Mouse (Mus musculus): Measurements from ENCODE around the gene Ankrd66. TPM values are rescaled to one million over a fixed set of nuclear protein-coding genes. Genes with fewer than 3 reads are reported as not detected.

The Ankrd66 gene
- not detected for total RNA-seq (2021)
- long read RNA-seq, experiment 1, result 0 reads
- long read RNA-seq, experiment 2, result 0 reads

- no peak for DNase-seq (ENCODE audit: low spot score in 2 of 2)
Observed at GRCm38 (mm10) chr17:43543539-43543938, at the start of gene Ankrd66. Gene Ankrd66, minus strand, starts transcription at chr17:43543639.

- no peak for DNase-seq (ENCODE audit: low spot score in 2 of 2)
Observed at GRCm38 (mm10) chr17:43592296-43593291, 49.2 kb upstream of the Ankrd66 start.

- DNase-seq (ENCODE audit: low spot score in 2 of 2), result no peak
Observed at GRCm38 (mm10) chr17:43590531-43590930, 47.1 kb upstream of the Ankrd66 start.

GRCm38 (mm10) chr17:43589750-43590149 lies 46.3 kb upstream of the Ankrd66 start:
- no peak for DNase-seq (ENCODE audit: low spot score in 2 of 2)

GRCm38 (mm10) chr17:43587278-43587677 lies 43.8 kb upstream of the Ankrd66 start:
- DNase-seq (ENCODE audit: low spot score in 2 of 2), result no peak

- DNase-seq (ENCODE audit: low spot score in 2 of 2), result no peak
Observed at GRCm38 (mm10) chr17:43584771-43585170, 41.3 kb upstream of the Ankrd66 start.

GRCm38 (mm10) chr17:43581012-43581467 lies 37.6 kb upstream of the Ankrd66 start:
- peak in 1 of 2 experiments; percentile 20 for DNase-seq (ENCODE audit: low spot score in 2 of 2)

GRCm38 (mm10) chr17:43580456-43580855 lies 37.0 kb upstream of the Ankrd66 start:
- no peak for DNase-seq (ENCODE audit: low spot score in 2 of 2)

- DNase-seq (ENCODE audit: low spot score in 2 of 2), result no peak
Observed at GRCm38 (mm10) chr17:43573624-43574073, 30.2 kb upstream of the Ankrd66 start.

- no peak for DNase-seq (ENCODE audit: low spot score in 2 of 2)
Observed at GRCm38 (mm10) chr17:43569287-43569686, 25.8 kb upstream of the Ankrd66 start.

- peak; percentile 7 to 27 for DNase-seq (ENCODE audit: low spot score in 2 of 2)
Observed at GRCm38 (mm10) chr17:43567992-43568888, 24.8 kb upstream of the Ankrd66 start, which contains the start of gene Pla2g7. Gene Pla2g7, plus strand, starts transcription at chr17:43568098.

- no peak for DNase-seq (ENCODE audit: low spot score in 2 of 2)
Observed at GRCm38 (mm10) chr17:43567593-43567991, 24.2 kb upstream of the Ankrd66 start.

GRCm38 (mm10) chr17:43563192-43563987 lies 20.0 kb upstream of the Ankrd66 start:
- no peak for DNase-seq (ENCODE audit: low spot score in 2 of 2)

- no peak for DNase-seq (ENCODE audit: low spot score in 2 of 2)
Observed at GRCm38 (mm10) chr17:43558678-43559077, 15.2 kb upstream of the Ankrd66 start.

GRCm38 (mm10) chr17:43557541-43558090 lies 14.2 kb upstream of the Ankrd66 start:
- no peak for DNase-seq (ENCODE audit: low spot score in 2 of 2)

GRCm38 (mm10) chr17:43557104-43557503 lies 13.7 kb upstream of the Ankrd66 start:
- DNase-seq (ENCODE audit: low spot score in 2 of 2), result no peak

- DNase-seq (ENCODE audit: low spot score in 2 of 2), result no peak
Observed at GRCm38 (mm10) chr17:43554516-43555403, 11.3 kb upstream of the Ankrd66 start.

GRCm38 (mm10) chr17:43551122-43551630 lies 7.7 kb upstream of the Ankrd66 start:
- DNase-seq (ENCODE audit: low spot score in 2 of 2), result no peak

GRCm38 (mm10) chr17:43544040-43544439 lies 601 bp upstream of the Ankrd66 start:
- DNase-seq (ENCODE audit: low spot score in 2 of 2), result no peak

All from adrenal gland, adult 18-20 months (tissue).